Mouse (Mus musculus) heart, postnatal 0 days (tissue): ENCODE results near the gene Pcsk5. TPM values are rescaled to one million over a fixed set of nuclear protein-coding genes. Genes with fewer than 3 reads are reported as not detected.

Source experiments
- ATAC-seq: fragments of 200-750 bp; cut with Nextera tagmentation; 2 replicates; pipeline ENCODE4 v1.8.0; 2017; ENCODE audit warnings: low read depth, moderate number of reproducible peaks, moderate library complexity; ENCODE audit not compliant: insufficient read depth
- DNase-seq: peaks from one replicate; pipeline ENCODE4 v3.0.0-alpha.2; 2016; ENCODE audit warnings: low spot score
- H3K27ac ChIP-seq: fragments of 300-500 bp; sonication (generic); 2 replicates; pipeline ENCODE4 v1.5.1; 2014; ENCODE audit warnings: low read depth, mild to moderate bottlenecking
- H3K27me3 ChIP-seq: fragments of 300-500 bp; sonication (generic); 2 replicates; pipeline ENCODE4 v1.6.1; 2014; ENCODE audit warnings: low read length, mixed read lengths; ENCODE audit not compliant: control insufficient read depth, insufficient read depth
- H3K36me3 ChIP-seq: fragments of 300-500 bp; sonication (generic); replicated peaks from 2 replicates; pipeline ENCODE4 v1.6.1; 2014; ENCODE audit warnings: low read length, mixed read lengths; ENCODE audit not compliant: control insufficient read depth, insufficient read depth
- H3K4me1 ChIP-seq: fragments of 300-500 bp; sonication (generic); 2 replicates; pipeline ENCODE4 v1.6.1; 2014; ENCODE audit warnings: antibody characterized with exemption; ENCODE audit not compliant: control insufficient read depth, insufficient read depth
- H3K4me2 ChIP-seq: fragments of 300-500 bp; sonication (generic); 2 replicates; pipeline ENCODE4 v1.6.1; 2014; ENCODE audit warnings: low read depth, mild to moderate bottlenecking, low read length, moderate library complexity
- H3K4me3 ChIP-seq: fragments of 300-500 bp; sonication (generic); 2 replicates; pipeline ENCODE4 v1.5.1; 2014; ENCODE audit warnings: low read depth, low read length
- H3K9ac ChIP-seq: fragments of 300-500 bp; sonication (generic); replicated peaks from 2 replicates; pipeline ENCODE4 v1.6.1; 2014; ENCODE audit warnings: low read depth, low read length, mixed read lengths
- H3K9me3 ChIP-seq: fragments of 300-500 bp; sonication (generic); replicated peaks from 2 replicates; pipeline ENCODE4 v1.6.1; 2016; ENCODE audit warnings: low read length; ENCODE audit not compliant: control insufficient read depth
- CTCF ChIP-seq: IDR thresholded peaks from 2 replicates; pipeline ENCODE4 v1.5.1; 2016; ENCODE audit warnings: antibody characterized with exemption, control low read depth, low read depth
- EP300 ChIP-seq: IDR thresholded peaks from 2 replicates; pipeline ENCODE4 v1.6.1; 2016; ENCODE audit warnings: antibody characterized with exemption, low read depth
- WGBS: fragments of 180-500 bp; shearing (Covaris S2); extraction: QIAGEN DNeasy Blood & Tissue Kit; methylation state at CpG from one replicate; pipeline ENCODE4 v1.1.7; 2014; 5-methylcytosine and 5-hydroxymethylcytosine counted together
- polyA plus RNA-seq: library from polyadenylated mRNA; unstranded; fragments of >200 nt; fragmentation: Nextera tagmentation; extraction: Ambion mirVana; gene quantifications from 2 replicates; pipeline ENCODE4 v1.2.1, GENCODE M21; 2015
- total RNA-seq: library from RNA; depleted of rRNA; stranded (reverse); fragments of >200 nt; gene quantifications from 2 replicates; pipeline ENCODE4 v1.2.3, GENCODE M21; 2014; ENCODE audit warnings: low replicate concordance

Gene Pcsk5
- total and polyA plus RNA-seq, 2 experiments from 2014 or later, result 4.8 to 7.9 TPM

DNA sequence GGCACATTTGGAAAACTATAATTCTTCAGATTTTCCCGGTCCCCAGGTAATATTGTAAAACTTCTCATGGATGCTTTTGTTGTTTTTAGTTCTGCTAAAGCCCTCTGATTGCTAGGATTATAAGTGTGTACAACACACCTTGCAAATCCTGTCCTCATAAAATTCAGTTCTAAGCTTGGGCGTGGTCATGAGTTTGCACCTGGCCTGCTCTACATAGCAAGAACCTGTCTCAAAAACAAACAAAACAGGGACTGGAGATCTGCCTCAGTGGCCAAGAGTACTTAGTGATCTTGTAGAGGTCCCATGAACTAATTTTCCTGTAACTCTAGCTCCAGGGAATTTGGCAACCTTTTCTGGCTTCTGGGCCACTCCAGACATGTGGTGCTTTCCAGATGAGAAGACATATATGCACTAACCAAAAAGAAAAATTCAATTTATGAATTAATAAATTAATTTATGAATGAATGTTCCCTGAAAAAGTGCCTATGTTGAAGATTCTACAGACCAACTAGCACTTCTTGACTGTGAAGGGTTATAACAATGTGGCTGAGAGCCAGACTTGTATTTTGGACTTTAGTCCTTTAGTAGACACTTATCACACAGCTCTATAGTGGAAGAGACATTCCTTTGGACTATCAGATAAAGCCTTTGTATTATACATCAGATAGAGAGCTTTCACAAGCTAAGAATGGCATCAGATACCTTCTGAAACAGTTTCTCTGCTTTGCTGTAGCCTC is 409.4 kb downstream of the Pcsk5 start:
- Histone ChIP-seq H3K4me1 (no peaks in the 10 kb centered on the region), H3K27ac (no peak overlapping the region), H3K9me3 (no peaks in the 10 kb centered on the region), H3K4me3 (no peak overlapping the region), H3K27me3 (no peaks in the 10 kb centered on the region), H3K9ac (no peak overlapping the region), H3K36me3 (no peaks in the 10 kb centered on the region), H3K4me2 (no peak overlapping the region)
- ATAC-seq (no peak), DNase-seq (no peak)
- no peak for TF ChIP-seq CTCF
- no peak for TF ChIP-seq EP300
- 86% methylated on average over 2 of the region's 2 CpGs for WGBS

DNA sequence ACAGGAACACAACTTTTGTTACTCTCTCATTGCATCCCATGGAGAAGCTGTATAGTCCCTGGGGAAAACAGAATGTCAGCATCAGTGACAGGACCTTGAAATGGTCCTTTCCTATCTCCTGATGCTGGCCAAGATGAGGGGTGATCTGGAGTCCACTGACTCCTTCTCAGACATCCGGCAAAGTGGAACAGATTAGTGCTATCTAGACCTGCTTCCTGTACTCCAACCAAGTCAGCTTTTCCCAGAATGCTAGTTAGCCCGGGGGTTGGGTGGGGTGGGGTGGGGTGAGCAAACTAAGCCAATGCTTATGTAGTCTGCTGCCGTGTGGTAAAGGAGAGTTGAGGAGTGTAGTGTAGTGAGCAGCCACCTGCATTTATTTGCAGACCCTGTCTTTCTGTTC is 414.1 kb downstream of the Pcsk5 start:
- H3K4me3 ChIP-seq, result no peak overlapping the region
- H3K9me3 ChIP-seq, result no peaks in the 10 kb centered on the region
- WGBS, result 21% methylated on average over 3 of the region's 3 CpGs
- H3K27me3 ChIP-seq, result no peaks in the 10 kb centered on the region
- H3K4me1 ChIP-seq, result no peaks in the 10 kb centered on the region
- TF ChIP-seq CTCF, result no peak
- no peak for TF ChIP-seq EP300
- no peak for ATAC-seq
- H3K36me3 ChIP-seq, result no peaks in the 10 kb centered on the region
- DNase-seq, result no peak
- no peak overlapping the region for H3K27ac ChIP-seq
- H3K4me2 ChIP-seq, result no peak overlapping the region
- no peak overlapping the region for H3K9ac ChIP-seq

DNA sequence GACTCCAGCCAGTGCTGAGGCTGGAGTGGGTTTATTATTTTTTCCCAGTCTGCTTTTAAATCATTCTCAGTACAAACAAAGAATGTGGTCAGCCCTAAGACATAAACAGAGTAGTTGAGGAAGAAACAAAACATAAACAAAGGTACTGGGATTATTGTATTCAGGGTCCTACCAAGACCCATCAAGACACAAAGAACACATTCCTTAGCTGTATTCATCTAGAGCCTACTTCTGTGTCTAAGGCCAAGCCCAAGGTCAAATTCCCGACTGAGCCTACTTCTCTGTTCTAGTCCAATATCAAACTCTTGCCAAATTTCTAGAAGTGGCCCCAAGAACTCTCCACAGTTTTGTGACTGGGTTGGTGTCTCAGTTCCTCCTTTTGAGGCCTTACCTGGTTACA is 419.6 kb downstream of the Pcsk5 start:
- 68% methylated on average over 1 of the region's 1 CpGs for WGBS
- H3K27me3 ChIP-seq, result no peaks in the 10 kb centered on the region
- TF ChIP-seq CTCF (no peak), EP300 (no peak)

DNA sequence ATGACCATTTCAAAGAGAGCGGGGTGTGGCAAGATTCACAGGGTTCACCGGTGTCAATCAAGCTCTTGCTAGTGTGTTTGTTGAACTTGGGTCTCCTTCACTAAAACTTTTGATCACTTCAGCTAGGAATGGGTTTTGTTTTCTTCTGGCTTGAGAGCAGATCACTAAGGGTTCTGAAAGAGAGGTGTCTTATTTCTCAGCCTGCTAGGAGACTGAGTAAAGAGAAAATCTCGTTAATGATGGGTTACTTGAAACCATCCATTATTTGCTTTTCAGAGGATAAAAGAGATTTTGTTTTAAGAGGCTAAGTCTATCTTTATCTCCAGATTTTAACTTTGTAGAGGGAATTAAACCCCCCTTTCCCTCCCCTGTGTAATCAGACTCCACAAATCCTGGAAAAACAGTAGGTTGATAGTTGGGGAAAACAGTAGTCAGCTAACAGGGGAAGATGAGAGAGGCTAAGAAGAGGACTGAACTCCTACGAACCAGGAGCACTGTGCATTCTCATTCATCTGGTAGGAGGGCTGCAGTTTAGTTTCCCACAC is 424.4 kb downstream of the Pcsk5 start:
- H3K4me3 ChIP-seq, result no peak overlapping the region

More for the DNA sequence above, 419.6 kb downstream of the Pcsk5 start:
- H3K9ac ChIP-seq, result no peak overlapping the region
- no peaks in the 10 kb centered on the region for H3K36me3 ChIP-seq
- DNase-seq, result no peak
- H3K27ac ChIP-seq, result no peak overlapping the region
- H3K4me2 ChIP-seq, result no peak overlapping the region
- no peak for ATAC-seq
- no peaks in the 10 kb centered on the region for H3K9me3 ChIP-seq
- no peaks in the 10 kb centered on the region for H3K4me1 ChIP-seq
- H3K4me3 ChIP-seq, result no peak overlapping the region

DNA sequence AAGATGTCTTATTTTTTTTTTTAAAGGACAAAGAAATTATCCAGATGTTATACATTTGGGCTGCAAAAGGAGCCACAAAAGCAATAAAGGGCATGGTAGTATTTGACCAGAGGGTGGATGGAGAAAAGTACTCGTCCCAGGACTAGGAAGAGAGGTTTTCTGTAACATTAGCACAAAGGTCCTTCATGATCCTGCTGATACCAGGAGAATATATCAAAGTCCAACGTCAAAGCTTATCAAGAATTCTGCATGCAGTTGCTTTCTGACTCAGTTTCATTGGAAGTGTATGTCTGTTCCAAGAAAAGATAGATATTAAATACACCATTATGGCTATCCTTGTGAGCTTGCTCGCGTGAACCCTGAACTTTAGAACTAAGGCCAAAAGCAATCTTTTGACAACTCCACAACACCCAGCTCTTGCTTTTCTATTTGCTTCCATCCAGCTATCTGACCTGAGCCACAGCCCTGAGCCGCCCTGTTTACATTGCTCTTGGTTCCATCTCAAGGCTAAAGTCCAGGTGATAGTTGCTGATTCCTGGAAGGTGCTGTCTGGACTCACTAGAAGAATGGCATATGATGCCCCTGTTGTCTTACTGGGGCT is 426.9 kb downstream of the Pcsk5 start:
- WGBS, result 75% methylated on average over 5 of the region's 5 CpGs

More for the DNA sequence above, 424.4 kb downstream of the Pcsk5 start:
- Histone ChIP-seq H3K9ac (no peak overlapping the region), H3K36me3 (no peaks in the 10 kb centered on the region), H3K4me2 (no peak overlapping the region), H3K27ac (no peak overlapping the region), H3K4me1 (no peaks in the 10 kb centered on the region), H3K27me3 (no peaks in the 10 kb centered on the region), H3K9me3 (no peaks in the 10 kb centered on the region)
- no peak for ATAC-seq
- TF ChIP-seq CTCF, result no peak
- no peak for TF ChIP-seq EP300
- 57% methylated on average over 4 of the region's 4 CpGs for WGBS
- no peak for DNase-seq

More for the DNA sequence above, 426.9 kb downstream of the Pcsk5 start:
- H3K27me3 ChIP-seq, result no peaks in the 10 kb centered on the region
- H3K4me1 ChIP-seq, result no peaks in the 10 kb centered on the region
- H3K9ac ChIP-seq, result no peak overlapping the region
- DNase-seq (no peak), ATAC-seq (no peak)
- H3K36me3 ChIP-seq, result no peaks in the 10 kb centered on the region
- no peak overlapping the region for H3K4me3 ChIP-seq
- no peak for TF ChIP-seq CTCF
- TF ChIP-seq EP300, result no peak
- H3K27ac ChIP-seq, result no peak overlapping the region
- no peaks in the 10 kb centered on the region for H3K9me3 ChIP-seq
- no peak overlapping the region for H3K4me2 ChIP-seq
